Comparison of ENCODE assay signal across 24 mouse cellular contexts in the genomic region with DNA sequence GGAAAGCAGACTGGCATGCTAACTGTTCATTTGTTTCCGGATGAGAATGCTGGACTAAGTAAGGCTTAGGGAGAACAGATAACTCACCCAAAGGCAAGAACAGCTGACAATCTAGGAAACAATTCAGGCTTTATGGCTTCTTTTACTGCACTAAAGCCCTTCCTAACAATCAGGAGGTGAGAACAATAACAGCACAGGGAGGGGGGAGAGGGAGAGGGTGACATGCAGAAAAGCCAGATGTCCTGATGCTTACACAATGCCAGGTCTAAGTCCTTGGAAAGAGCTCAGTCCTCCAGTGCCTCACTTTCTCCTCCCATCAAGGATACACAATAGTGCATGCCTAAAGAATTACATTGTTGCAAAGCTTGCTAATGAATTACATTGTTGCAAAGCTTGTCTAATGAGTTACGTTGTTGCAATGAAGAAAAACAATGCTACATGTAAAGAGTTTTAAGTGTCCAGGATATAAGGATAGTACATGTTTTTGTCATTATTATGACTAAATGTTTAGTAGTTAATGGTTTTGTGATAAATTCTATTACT.
DNase-seq lines count a peak whose midpoint lies in the region; ATAC-seq and TF ChIP-seq lines count a peak whose summit lies in the region.
"Had no signal": no experiment of that assay in that cellular context is flagged by ENCODE, and none has a peak within 500 bp of the region (broad histone marks: within the 10 kb centered on the region; RNA-seq: fewer than 3 reads in every experiment).

No protein-coding gene starts in this region.

- H3K4me1 ChIP-seq in hindbrain, embryonic 10.5 days (replicated peaks), result peaks cover 14% of the 10 kb centered on the region
- no peaks in the 10 kb centered on the region for H3K4me1 ChIP-seq in hindbrain, postnatal 0 days (ENCODE audit: insufficient read depth, low read length)
- peaks cover 0 to 3% of the 10 kb centered on the region in 2 experiments; a peak in 1 of 4 replicates for H3K4me1 ChIP-seq in ES-E14 (ENCODE audit: control insufficient read depth in 2 of 2, insufficient read depth in 2 of 2, low read length in 2 of 2, poor library complexity in 1 of 2)
- H3K4me1 ChIP-seq: megakaryocyte, embryonic 14.5 days had no signal

- no peaks in the 10 kb centered on the region for H3K9me3 ChIP-seq in hindbrain, embryonic 10.5 days
- no peaks in the 10 kb centered on the region for H3K9me3 ChIP-seq in hindbrain, postnatal 0 days (ENCODE audit: low read length)
- H3K9me3 ChIP-seq in ES-E14 (ENCODE audit: control insufficient read depth, insufficient read depth, low read depth, low read length), result no peaks in the 10 kb centered on the region
- H3K9me3 ChIP-seq: forebrain, embryonic 13.5 days had no signal

- peak overlapping the region; percentile 50 for H3K27ac ChIP-seq in hindbrain, embryonic 10.5 days
- no peak overlapping the region for H3K27ac ChIP-seq in hindbrain, postnatal 0 days
- no peak overlapping the region for H3K27ac ChIP-seq in ES-E14 (ENCODE audit: insufficient read depth, low read depth, low read length, poor library complexity, severe bottlenecking)
- H3K27ac ChIP-seq: forebrain, embryonic 13.5 days; layer of hippocampus, adult 2 months had no signal

- in situ Hi-C loops in ES-E14 (cut with MboI; ENCODE audit: low sequenced_read_pairs in 2 of 2, unreplicated experiment in 2 of 2), result no loop called here

- H3K27me3 ChIP-seq in hindbrain, embryonic 10.5 days (ENCODE audit: insufficient read depth, poor library complexity, severe bottlenecking), result no peaks in the 10 kb centered on the region; the same call in 1 of the 2 replicates
- no peaks in the 10 kb centered on the region for H3K27me3 ChIP-seq in hindbrain, postnatal 0 days (ENCODE audit: insufficient read depth, low read length)
- H3K27me3 ChIP-seq: CH12.LX; megakaryocyte, embryonic 14.5 days had no signal

- no peak overlapping the region for H3K4me2 ChIP-seq in hindbrain, postnatal 0 days (ENCODE audit: low read depth, low read length)
- H3K4me2 ChIP-seq: forebrain, embryonic 13.5 days; heart, embryonic 11.5 days had no signal

- TF ChIP-seq CTCF in hindbrain, postnatal 0 days (IDR thresholded peaks at IDR 0.05; ENCODE audit: low read depth), result no peak

- no peak overlapping the region for H3K4me3 ChIP-seq in hindbrain, embryonic 10.5 days
- H3K4me3 ChIP-seq in hindbrain, postnatal 0 days (ENCODE audit: low read length), result no peak overlapping the region
- H3K4me3 ChIP-seq in ES-E14 (ENCODE audit: insufficient read depth in 1 of 2, low read depth in 1 of 2, low read length in 2 of 2, poor library complexity in 1 of 2, severe bottlenecking in 1 of 2), result no peak overlapping the region
- H3K4me3 ChIP-seq: forebrain, embryonic 13.5 days; layer of hippocampus, adult 2 months; megakaryocyte, embryonic 14.5 days had no signal

- no peak for DNase-seq in hindbrain, embryonic 10.5 days (ENCODE audit: low spot score)
- DNase-seq in hindbrain, postnatal 0 days (ENCODE audit: low spot score), result no peak
- peak; percentile 69 for DNase-seq in ES-E14 (ENCODE audit: low read depth, low spot score)
- peak; percentile 29 for DNase-seq in embryo, embryonic 9.5 days (ENCODE audit: extremely low spot score)
- DNase-seq in mesoderm, embryonic 11.5 days (ENCODE audit: low read depth, low spot score), result peak; percentile 30
- no peak for DNase-seq in gastrocnemius, postnatal 10 days
- DNase-seq in lung, postnatal 10 days, result no peak
- DNase-seq: adrenal gland, postnatal 14 days; cerebellum, adult 11 months; cerebellum, postnatal 10 days; gastrocnemius, postnatal 36 days; kidney, adult 2 months; kidney, postnatal 10 days; liver; lung, postnatal 14 days; right cerebral cortex, postnatal 25 days; thymus, adult 2 months had no signal

- H3K36me3 ChIP-seq in hindbrain, embryonic 10.5 days, result no peaks in the 10 kb centered on the region
- H3K36me3 ChIP-seq in hindbrain, postnatal 0 days (ENCODE audit: insufficient read depth, low read length), result no peaks in the 10 kb centered on the region
- no peaks in the 10 kb centered on the region for H3K36me3 ChIP-seq in ES-E14 (ENCODE audit: control insufficient read depth, insufficient read depth, low read length, poor library complexity, severe bottlenecking)

- 61% methylated on average over 2 of the region's 2 CpGs for WGBS in hindbrain, embryonic 10.5 days
- 46% methylated on average over 2 of the region's 2 CpGs for WGBS in hindbrain, postnatal 0 days

- no peak for ATAC-seq in hindbrain, postnatal 0 days
- ATAC-seq: activated CD4-positive, CD25-positive, alpha-beta regulatory T cell, adult 4 months; hindbrain, embryonic 16.5 days had no signal

- H3K9ac ChIP-seq in hindbrain, postnatal 0 days (replicated peaks; ENCODE audit: low read length), result no peak overlapping the region
- no peak overlapping the region for H3K9ac ChIP-seq in ES-E14 (ENCODE audit: insufficient read depth, low read depth, low read length, poor library complexity, severe bottlenecking)
- H3K9ac ChIP-seq: forebrain, embryonic 13.5 days had no signal

TF ChIP-seq in ES-E14, 5 proteins besides CTCF, POLR2A, EP300 and RAD21:
- TF ChIP-seq HCFC1 (IDR thresholded peaks at IDR 0.05; ENCODE audit: borderline replicate concordance, insufficient read depth, low read length) (no peak), MAFK (IDR thresholded peaks at IDR 0.05; ENCODE audit: insufficient read depth, low read depth, low read length) (peak; percentile 55; the same call in 1 of the 2 replicates), ZNF384 (IDR thresholded peaks at IDR 0.05; ENCODE audit: low read depth, low read length) (no peak), ZC3H11A (IDR thresholded peaks at IDR 0.05; ENCODE audit: borderline replicate concordance, low read depth, low read length) (no peak), CHD2 (IDR thresholded peaks at IDR 0.05; ENCODE audit: low read depth, low read length) (no peak)

Comparison
In these comparisons a context has a peak if more than half of its experiments do, and no peak if none do; other contexts are left out.
1. DNase-seq: peak in ES-E14 (single experiment), embryo, embryonic 9.5 days (single experiment) and mesoderm, embryonic 11.5 days (single experiment); none in hindbrain, embryonic 10.5 days (single experiment), hindbrain, postnatal 0 days (single experiment), gastrocnemius, postnatal 10 days (single experiment) and lung, postnatal 10 days (single experiment).